Mouse (Mus musculus): ENCODE measurements around the gene Sec24d.
"Not testable (repeated sequence)": the region's sequence is repeated elsewhere in the genome, so short reads cannot be mapped to it uniquely, and the experiment has no call there.

Gene Sec24d

GRCm38 (mm10) chr3:123337853-123338252 is 70.6 kb downstream of the Sec24d start:
- no peak for DNase-seq (ENCODE audit: low spot score in 2 of 2)

GRCm38 (mm10) chr3:123338666-123339195 is 71.5 kb downstream of the Sec24d start:
- no peak for DNase-seq (ENCODE audit: low spot score in 2 of 2)

- no peak for DNase-seq (ENCODE audit: low spot score in 2 of 2)
These were observed 73.8 kb downstream of the Sec24d start for GRCm38 (mm10) chr3:123341049-123341448.

GRCm38 (mm10) chr3:123343690-123344089 is 76.4 kb downstream of the Sec24d start:
- no peak for DNase-seq (ENCODE audit: low spot score in 2 of 2)

- DNase-seq (ENCODE audit: low spot score in 2 of 2) = no peak
These were observed 81.0 kb downstream of the Sec24d start for GRCm38 (mm10) chr3:123348080-123348802.

- no peak for DNase-seq (ENCODE audit: low spot score in 2 of 2)
These were observed 83.3 kb downstream of the Sec24d start for GRCm38 (mm10) chr3:123350602-123351001.

GRCm38 (mm10) chr3:123351519-123351918 is 84.3 kb downstream of the Sec24d start:
- no peak for DNase-seq (ENCODE audit: low spot score in 2 of 2)

GRCm38 (mm10) chr3:123353183-123353582 is 85.9 kb downstream of the Sec24d start:
- DNase-seq (ENCODE audit: low spot score in 2 of 2) = no peak

- DNase-seq (ENCODE audit: low spot score in 2 of 2) = no peak
These were observed 86.4 kb downstream of the Sec24d start for GRCm38 (mm10) chr3:123353661-123354060.

GRCm38 (mm10) chr3:123354388-123354787 is 87.1 kb downstream of the Sec24d start:
- no peak for DNase-seq (ENCODE audit: low spot score in 2 of 2)

- no peak for DNase-seq (ENCODE audit: low spot score in 2 of 2)
These were observed 89.2 kb downstream of the Sec24d start for GRCm38 (mm10) chr3:123356377-123356991.

- not testable (repeated sequence) for DNase-seq (ENCODE audit: low spot score in 2 of 2)
These were observed 99.6 kb downstream of the Sec24d start for GRCm38 (mm10) chr3:123366820-123367219.

GRCm38 (mm10) chr3:123369161-123369560 is 101.9 kb downstream of the Sec24d start:
- DNase-seq (ENCODE audit: low spot score in 2 of 2) = no peak

GRCm38 (mm10) chr3:123370927-123371326 is 103.7 kb downstream of the Sec24d start:
- no peak for DNase-seq (ENCODE audit: low spot score in 2 of 2)

- peak; percentile 43 to 77 for DNase-seq (ENCODE audit: low spot score in 2 of 2)
These were observed 104.7 kb downstream of the Sec24d start for GRCm38 (mm10) chr3:123371766-123372535.

- no peak for DNase-seq (ENCODE audit: low spot score in 2 of 2)
These were observed 109.3 kb downstream of the Sec24d start for GRCm38 (mm10) chr3:123376562-123376961.

- DNase-seq (ENCODE audit: low spot score in 2 of 2) = no peak
These were observed 117.2 kb downstream of the Sec24d start for GRCm38 (mm10) chr3:123384435-123384834.

GRCm38 (mm10) chr3:123385118-123385485 is 117.8 kb downstream of the Sec24d start:
- DNase-seq (ENCODE audit: low spot score in 2 of 2) = no peak

- peak; percentile 90 to 96 for DNase-seq (ENCODE audit: low spot score in 2 of 2)
These were observed 118.4 kb downstream of the Sec24d start, which contains the start of gene Mettl14 for GRCm38 (mm10) chr3:123385486-123386156. TSS of gene Mettl14 (minus strand) at chr3:123386108.

GRCm38 (mm10) chr3:123386157-123386780 is 119.0 kb downstream of the Sec24d start:
- not testable (repeated sequence) for DNase-seq (ENCODE audit: low spot score in 2 of 2)

- DNase-seq (ENCODE audit: low spot score in 2 of 2) = no peak
These were observed 123.9 kb downstream of the Sec24d start for GRCm38 (mm10) chr3:123391180-123391579.

Data from urinary bladder, postnatal 4 days (tissue).